Mouse (Mus musculus): ENCODE measurements around the gene Podxl2. TPM values are rescaled to one million over a fixed set of nuclear protein-coding genes. Genes with fewer than 3 reads are reported as not detected.

Gene Podxl2
- polyA plus RNA-seq, 1 experiment from 2014 or later: 129 TPM

- DNase-seq (ENCODE audit: low spot score): no peak
- WGBS: 86% methylated on average over 7 of the region's 7 CpGs
- no peaks in the 10 kb centered on the region for H3K27me3 ChIP-seq (ENCODE audit: control insufficient read depth, insufficient read depth, low read length)
- H3K9me3 ChIP-seq (ENCODE audit: control insufficient read depth, low read length): no peaks in the 10 kb centered on the region
- H3K36me3 ChIP-seq (ENCODE audit: control insufficient read depth, insufficient read depth, low read length): peaks cover 11% of the 10 kb centered on the region
- H3K4me1 ChIP-seq (ENCODE audit: control insufficient read depth, insufficient read depth, low read length): peaks cover 3% of the 10 kb centered on the region; the same call in 1 of the 2 replicates
- H3K9ac ChIP-seq (ENCODE audit: low read length): no peak overlapping the region
- no peak overlapping the region for H3K4me2 ChIP-seq (ENCODE audit: low read depth)
- H3K27ac ChIP-seq (ENCODE audit: low read depth, low read length): no peak overlapping the region
- no peak overlapping the region for H3K4me3 ChIP-seq (ENCODE audit: low read depth, low read length)
- no peak for ATAC-seq (ENCODE audit: insufficient read depth, low FRiP score, low TSS enrichment)
These were observed 9.1 kb downstream of the Podxl2 start for GRCm38 (mm10) chr6:88865704-88866103.

GRCm38 (mm10) chr6:88860914-88861313 lies 13.9 kb downstream of the Podxl2 start:
- WGBS: 24% methylated on average over 2 of the region's 2 CpGs
- Histone ChIP-seq H3K9ac (ENCODE audit: low read length) (no peak overlapping the region), H3K4me3 (ENCODE audit: low read depth, low read length) (no peak overlapping the region), H3K36me3 (ENCODE audit: control insufficient read depth, insufficient read depth, low read length) (peaks cover 11% of the 10 kb centered on the region), H3K27me3 (ENCODE audit: control insufficient read depth, insufficient read depth, low read length) (no peaks in the 10 kb centered on the region), H3K4me1 (ENCODE audit: control insufficient read depth, insufficient read depth, low read length) (no peaks in the 10 kb centered on the region), H3K27ac (ENCODE audit: low read depth, low read length) (no peak overlapping the region), H3K4me2 (ENCODE audit: low read depth) (no peak overlapping the region), H3K9me3 (ENCODE audit: control insufficient read depth, low read length) (no peaks in the 10 kb centered on the region)
- DNase-seq (ENCODE audit: low spot score) (no peak), ATAC-seq (ENCODE audit: insufficient read depth, low FRiP score, low TSS enrichment) (no peak; the same call in 1 of the 2 replicates)

GRCm38 (mm10) chr6:88858341-88858740 lies 16.5 kb downstream of the Podxl2 start:
- H3K36me3 ChIP-seq (ENCODE audit: control insufficient read depth, insufficient read depth, low read length): peaks cover 11% of the 10 kb centered on the region
- ATAC-seq (ENCODE audit: insufficient read depth, low FRiP score, low TSS enrichment) (no peak), DNase-seq (ENCODE audit: low spot score) (no peak)
- no peak overlapping the region for H3K4me3 ChIP-seq (ENCODE audit: low read depth, low read length)
- 66% methylated on average over 7 of the region's 7 CpGs for WGBS
- H3K9ac ChIP-seq (ENCODE audit: low read length): no peak overlapping the region
- H3K27ac ChIP-seq (ENCODE audit: low read depth, low read length): no peak overlapping the region
- no peaks in the 10 kb centered on the region for H3K27me3 ChIP-seq (ENCODE audit: control insufficient read depth, insufficient read depth, low read length)
- no peaks in the 10 kb centered on the region for H3K4me1 ChIP-seq (ENCODE audit: control insufficient read depth, insufficient read depth, low read length)
- no peaks in the 10 kb centered on the region for H3K9me3 ChIP-seq (ENCODE audit: control insufficient read depth, low read length)
- no peak overlapping the region for H3K4me2 ChIP-seq (ENCODE audit: low read depth)

GRCm38 (mm10) chr6:88857830-88858229 lies 17.0 kb downstream of the Podxl2 start:
- WGBS: 82% methylated on average over 6 of the region's 6 CpGs
- no peak for DNase-seq (ENCODE audit: low spot score)
- Histone ChIP-seq H3K4me2 (ENCODE audit: low read depth) (no peak overlapping the region), H3K4me1 (ENCODE audit: control insufficient read depth, insufficient read depth, low read length) (no peaks in the 10 kb centered on the region), H3K4me3 (ENCODE audit: low read depth, low read length) (no peak overlapping the region), H3K27me3 (ENCODE audit: control insufficient read depth, insufficient read depth, low read length) (no peaks in the 10 kb centered on the region), H3K27ac (ENCODE audit: low read depth, low read length) (no peak overlapping the region), H3K36me3 (ENCODE audit: control insufficient read depth, insufficient read depth, low read length) (peaks cover 7% of the 10 kb centered on the region), H3K9ac (ENCODE audit: low read length) (no peak overlapping the region), H3K9me3 (ENCODE audit: control insufficient read depth, low read length) (no peaks in the 10 kb centered on the region)
- ATAC-seq (ENCODE audit: insufficient read depth, low FRiP score, low TSS enrichment): no peak

GRCm38 (mm10) chr6:88857249-88857648 lies 17.6 kb downstream of the Podxl2 start:
- H3K27ac ChIP-seq (ENCODE audit: low read depth, low read length): no peak overlapping the region
- DNase-seq (ENCODE audit: low spot score): no peak
- no peak for ATAC-seq (ENCODE audit: insufficient read depth, low FRiP score, low TSS enrichment)
- H3K4me2 ChIP-seq (ENCODE audit: low read depth): no peak overlapping the region
- H3K4me1 ChIP-seq (ENCODE audit: control insufficient read depth, insufficient read depth, low read length): no peaks in the 10 kb centered on the region
- H3K36me3 ChIP-seq (ENCODE audit: control insufficient read depth, insufficient read depth, low read length): peaks cover 5% of the 10 kb centered on the region
- no peak overlapping the region for H3K4me3 ChIP-seq (ENCODE audit: low read depth, low read length)
- H3K9ac ChIP-seq (ENCODE audit: low read length): no peak overlapping the region
- no peaks in the 10 kb centered on the region for H3K9me3 ChIP-seq (ENCODE audit: control insufficient read depth, low read length)
- WGBS: 50% methylated on average over 9 of the region's 9 CpGs
- H3K27me3 ChIP-seq (ENCODE audit: control insufficient read depth, insufficient read depth, low read length): no peaks in the 10 kb centered on the region

GRCm38 (mm10) chr6:88855636-88856035 lies 19.2 kb downstream of the Podxl2 start:
- H3K9me3 ChIP-seq (ENCODE audit: control insufficient read depth, low read length): no peaks in the 10 kb centered on the region
- no peaks in the 10 kb centered on the region for H3K36me3 ChIP-seq (ENCODE audit: control insufficient read depth, insufficient read depth, low read length)
- no peaks in the 10 kb centered on the region for H3K27me3 ChIP-seq (ENCODE audit: control insufficient read depth, insufficient read depth, low read length)
- H3K4me2 ChIP-seq (ENCODE audit: low read depth): no peak overlapping the region
- no peak overlapping the region for H3K4me3 ChIP-seq (ENCODE audit: low read depth, low read length)
- WGBS: 19% methylated on average over 5 of the region's 5 CpGs
- H3K4me1 ChIP-seq (ENCODE audit: control insufficient read depth, insufficient read depth, low read length): no peaks in the 10 kb centered on the region
- H3K9ac ChIP-seq (ENCODE audit: low read length): no peak overlapping the region
- DNase-seq (ENCODE audit: low spot score): peak; percentile 64
- no peak overlapping the region for H3K27ac ChIP-seq (ENCODE audit: low read depth, low read length)
- no peak for ATAC-seq (ENCODE audit: insufficient read depth, low FRiP score, low TSS enrichment)

- 73% methylated on average over 5 of the region's 5 CpGs for WGBS
- Histone ChIP-seq H3K27me3 (ENCODE audit: control insufficient read depth, insufficient read depth, low read length) (no peaks in the 10 kb centered on the region), H3K4me3 (ENCODE audit: low read depth, low read length) (no peak overlapping the region), H3K36me3 (ENCODE audit: control insufficient read depth, insufficient read depth, low read length) (no peaks in the 10 kb centered on the region), H3K27ac (ENCODE audit: low read depth, low read length) (no peak overlapping the region), H3K9me3 (ENCODE audit: control insufficient read depth, low read length) (no peaks in the 10 kb centered on the region), H3K4me2 (ENCODE audit: low read depth) (no peak overlapping the region), H3K9ac (ENCODE audit: low read length) (no peak overlapping the region), H3K4me1 (ENCODE audit: control insufficient read depth, insufficient read depth, low read length) (no peaks in the 10 kb centered on the region)
- DNase-seq (ENCODE audit: low spot score) (no peak), ATAC-seq (ENCODE audit: insufficient read depth, low FRiP score, low TSS enrichment) (no peak)
These were observed 20.3 kb downstream of the Podxl2 start for GRCm38 (mm10) chr6:88854509-88854908.

- DNase-seq (ENCODE audit: low spot score): no peak
- 0 out of 2 replicates have a peak, but pooled peaks cover 2% of the 10 kb centered on the region for H3K36me3 ChIP-seq (ENCODE audit: control insufficient read depth, insufficient read depth, low read length)
- 86% methylated on average over 7 of the region's 7 CpGs for WGBS
- H3K9me3 ChIP-seq (ENCODE audit: control insufficient read depth, low read length): no peaks in the 10 kb centered on the region
- ATAC-seq (ENCODE audit: insufficient read depth, low FRiP score, low TSS enrichment): no peak
- no peak overlapping the region for H3K9ac ChIP-seq (ENCODE audit: low read length)
- no peak overlapping the region for H3K27ac ChIP-seq (ENCODE audit: low read depth, low read length)
- no peaks in the 10 kb centered on the region for H3K4me1 ChIP-seq (ENCODE audit: control insufficient read depth, insufficient read depth, low read length)
- no peak overlapping the region for H3K4me3 ChIP-seq (ENCODE audit: low read depth, low read length)
- no peak overlapping the region for H3K4me2 ChIP-seq (ENCODE audit: low read depth)
- H3K27me3 ChIP-seq (ENCODE audit: control insufficient read depth, insufficient read depth, low read length): no peaks in the 10 kb centered on the region
These were observed 24.8 kb downstream of the Podxl2 start for GRCm38 (mm10) chr6:88850034-88850433.

- Histone ChIP-seq H3K9me3 (ENCODE audit: control insufficient read depth, low read length) (no peaks in the 10 kb centered on the region), H3K9ac (ENCODE audit: low read length) (no peak overlapping the region), H3K27ac (ENCODE audit: low read depth, low read length) (no peak overlapping the region), H3K27me3 (ENCODE audit: control insufficient read depth, insufficient read depth, low read length) (no peaks in the 10 kb centered on the region), H3K4me1 (ENCODE audit: control insufficient read depth, insufficient read depth, low read length) (no peaks in the 10 kb centered on the region), H3K4me2 (ENCODE audit: low read depth) (no peak overlapping the region), H3K4me3 (ENCODE audit: low read depth, low read length) (no peak overlapping the region), H3K36me3 (ENCODE audit: control insufficient read depth, insufficient read depth, low read length) (peaks cover 2% of the 10 kb centered on the region; the same call in 1 of the 2 replicates)
- WGBS: 55% methylated on average over 4 of the region's 4 CpGs
- ATAC-seq (ENCODE audit: insufficient read depth, low FRiP score, low TSS enrichment): no peak
- peak; percentile 41 for DNase-seq (ENCODE audit: low spot score)
These were observed 25.6 kb downstream of the Podxl2 start for GRCm38 (mm10) chr6:88849270-88849669.
